ENCODE assay signal across 24 mouse cellular contexts in genomic region chr13:108287953-108288352, GRCm38 (mm10). TPM values are rescaled to one million over a fixed set of nuclear protein-coding genes. Genes with fewer than 3 reads are reported as not detected.
DNase-seq lines count a peak whose midpoint lies in the region; ATAC-seq and TF ChIP-seq lines count a peak whose summit lies in the region.
"Had no signal": no experiment of that assay in that cellular context is flagged by ENCODE, and none has a peak within 500 bp of the region (broad histone marks: within the 10 kb centered on the region; RNA-seq: fewer than 3 reads in every experiment).

No protein-coding gene starts in this region.

- no peak overlapping the region for H3K27ac ChIP-seq in MEL (ENCODE audit: control insufficient read depth, low read depth, low read length)
- no peak overlapping the region for H3K27ac ChIP-seq in forebrain, embryonic 11.5 days (ENCODE audit: low read depth, low read length)
- H3K27ac ChIP-seq: embryonic facial prominence, embryonic 10.5 days; embryonic facial prominence, embryonic 12.5 days; forebrain, embryonic 12.5 days had no signal

- peak; percentile 40 for DNase-seq in MEL (ENCODE audit: low read depth, low spot score)
- no peak for DNase-seq in forebrain, embryonic 11.5 days (ENCODE audit: low spot score)
- no peak for DNase-seq in frontal cortex, postnatal 10 days (ENCODE audit: low spot score in 2 of 2)
- DNase-seq in layer of hippocampus, adult 9-11 months, result no peak
- DNase-seq: adrenal gland, adult 2 months; adrenal gland, postnatal 10 days; adrenal gland, postnatal 25 days; B cell, adult 2 months; cerebellum, adult 11 months; cerebellum, adult 18-20 months; cerebellum, adult 8-10 months; cerebellum, adult 9-11 months; cerebellum, postnatal 14 days; cerebellum, postnatal 36 days had no signal

- H3K4me2 ChIP-seq in forebrain, embryonic 11.5 days (ENCODE audit: low read depth, low read length, severe bottlenecking), result no peak overlapping the region
- H3K4me2 ChIP-seq: embryonic facial prominence, embryonic 12.5 days; forebrain, embryonic 12.5 days had no signal

- TF ChIP-seq POLR2A in MEL (IDR thresholded peaks at IDR 0.05; ENCODE audit: control insufficient read depth in 1 of 2, insufficient read depth in 1 of 2, low read depth in 1 of 2, low read length in 2 of 2, poor library complexity in 1 of 2), result no peak

- no peaks in the 10 kb centered on the region; a peak in 1 of 4 replicates for H3K27me3 ChIP-seq in MEL (ENCODE audit: control insufficient read depth in 1 of 2, insufficient read depth in 2 of 2, low read length in 2 of 2)
- no peaks in the 10 kb centered on the region for H3K27me3 ChIP-seq in megakaryocyte, embryonic 14.5 days (replicated peaks)
- no peaks in the 10 kb centered on the region for H3K27me3 ChIP-seq in forebrain, embryonic 11.5 days (ENCODE audit: control insufficient read depth, insufficient read depth, low read length)
- H3K27me3 ChIP-seq: CH12.LX; forebrain, embryonic 12.5 days had no signal

- H3K9me3 ChIP-seq in MEL (replicated peaks; ENCODE audit: insufficient read depth, low read length), result no peaks in the 10 kb centered on the region
- H3K9me3 ChIP-seq in megakaryocyte, embryonic 14.5 days, result no peaks in the 10 kb centered on the region
- H3K9me3 ChIP-seq in forebrain, embryonic 11.5 days (ENCODE audit: control insufficient read depth, low read length), result no peaks in the 10 kb centered on the region
- H3K9me3 ChIP-seq: embryonic facial prominence, embryonic 10.5 days; embryonic facial prominence, embryonic 12.5 days; forebrain, embryonic 12.5 days; G1E had no signal

- TF ChIP-seq CTCF in MEL (IDR thresholded peaks at IDR 0.05 in 2 of 3, conservative IDR thresholded peaks at IDR 0.05 in 1 of 3; ENCODE audit: control insufficient read depth in 1 of 3, insufficient read depth in 1 of 3, low read depth in 2 of 3, low read length in 3 of 3, poor library complexity in 1 of 3, severe bottlenecking in 1 of 3), result no peak

- no peak for TF ChIP-seq EP300 in MEL (IDR thresholded peaks at IDR 0.05; ENCODE audit: low read depth in 1 of 2, low read length in 2 of 2)

- H3K4me3 ChIP-seq in MEL (ENCODE audit: control insufficient read depth in 1 of 2, insufficient read depth in 1 of 2, low read depth in 2 of 2, low read length in 2 of 2), result no peak overlapping the region
- H3K4me3 ChIP-seq in megakaryocyte, embryonic 14.5 days (replicated peaks), result peak overlapping the region; percentile 59
- H3K4me3 ChIP-seq in forebrain, embryonic 11.5 days (ENCODE audit: low read depth, low read length), result no peak overlapping the region
- H3K4me3 ChIP-seq: embryonic facial prominence, embryonic 10.5 days; embryonic facial prominence, embryonic 12.5 days; forebrain, embryonic 12.5 days had no signal

- no peak overlapping the region for H3K9ac ChIP-seq in MEL (ENCODE audit: control insufficient read depth, low read depth, low read length, poor library complexity, severe bottlenecking)
- no peak overlapping the region for H3K9ac ChIP-seq in forebrain, embryonic 11.5 days (ENCODE audit: low read length)
- H3K9ac ChIP-seq: embryonic facial prominence, embryonic 12.5 days; forebrain, embryonic 12.5 days had no signal

- WGBS in forebrain, embryonic 11.5 days, result 63% methylated on average over 3 of the region's 3 CpGs

- peaks cover 0 to 9% of the 10 kb centered on the region in 2 experiments; a peak in 2 of 4 replicates for H3K36me3 ChIP-seq in MEL (ENCODE audit: control insufficient read depth in 1 of 2, insufficient read depth in 2 of 2, low read length in 2 of 2)
- H3K36me3 ChIP-seq in megakaryocyte, embryonic 14.5 days (replicated peaks; ENCODE audit: low read length), result peaks cover 30% of the 10 kb centered on the region
- H3K36me3 ChIP-seq in forebrain, embryonic 11.5 days (ENCODE audit: control insufficient read depth, insufficient read depth, low read length), result no peaks in the 10 kb centered on the region
- H3K36me3 ChIP-seq: embryonic facial prominence, embryonic 10.5 days; embryonic facial prominence, embryonic 12.5 days; forebrain, embryonic 12.5 days had no signal

- peaks cover 5 to 10% of the 10 kb centered on the region in 2 experiments; a peak in 3 of 4 replicates for H3K4me1 ChIP-seq in MEL (ENCODE audit: control insufficient read depth in 1 of 2, insufficient read depth in 2 of 2, low read length in 2 of 2)
- H3K4me1 ChIP-seq in megakaryocyte, embryonic 14.5 days, result peaks cover 52% of the 10 kb centered on the region
- H3K4me1 ChIP-seq in forebrain, embryonic 11.5 days (replicated peaks; ENCODE audit: control insufficient read depth, insufficient read depth, low read length), result no peaks in the 10 kb centered on the region
- H3K4me1 ChIP-seq: embryonic facial prominence, embryonic 10.5 days; embryonic facial prominence, embryonic 12.5 days; forebrain, embryonic 12.5 days had no signal

- H3K79me2 ChIP-seq in MEL (ENCODE audit: control insufficient read depth, insufficient read depth, low read length, poor library complexity), result no peaks in the 10 kb centered on the region

- ATAC-seq in granulocyte monocyte progenitor cell, adult 5-6 weeks (replicated peaks; ENCODE audit: poor library complexity, severe bottlenecking), result peak; percentile 72
- ATAC-seq in forebrain, embryonic 11.5 days (replicated peaks; ENCODE audit: low FRiP score), result no peak
- ATAC-seq: CD4-positive, CD25-positive, alpha-beta regulatory T cell, adult 4 months; forebrain, embryonic 14.5 days; forebrain, embryonic 16.5 days had no signal

- TF ChIP-seq RAD21 in MEL (IDR thresholded peaks at IDR 0.05; ENCODE audit: low read depth, low read length), result no peak

TF ChIP-seq in MEL, 35 proteins besides CTCF, POLR2A, EP300 and RAD21:
- TF ChIP-seq CHD1 (IDR thresholded peaks at IDR 0.05; ENCODE audit: low read depth, low read length), result no peak
- no peak for TF ChIP-seq ETS1 (IDR thresholded peaks at IDR 0.05; ENCODE audit: low read depth, low read length)
- no peak for TF ChIP-seq ZC3H11A (IDR thresholded peaks at IDR 0.05; ENCODE audit: low read depth, low read length)
- TF ChIP-seq POLR2AphosphoS2 (IDR thresholded peaks at IDR 0.05; ENCODE audit: low read length), result no peak
- no peak for TF ChIP-seq MXI1 (IDR thresholded peaks at IDR 0.05; ENCODE audit: low read depth, low read length)
- no peak for TF ChIP-seq TCF12 (IDR thresholded peaks at IDR 0.05; ENCODE audit: low read depth, low read length)
- no peak for TF ChIP-seq USF2 (IDR thresholded peaks at IDR 0.05; ENCODE audit: borderline replicate concordance in 1 of 2, insufficient read depth in 1 of 2, low read depth in 1 of 2, low read length in 2 of 2)
- TF ChIP-seq TBP (IDR thresholded peaks at IDR 0.05; ENCODE audit: low read depth, low read length), result no peak
- TF ChIP-seq RCOR1 (IDR thresholded peaks at IDR 0.05; ENCODE audit: low read depth, low read length), result no peak
- no peak for TF ChIP-seq MYC (IDR thresholded peaks at IDR 0.05; ENCODE audit: low read depth, low read length)

RNA-seq across cellular contexts. Expression of gene Depdc1b, which starts 28.2 kb away (rescaled TPM):
- 25.3 and 28.6 TPM in 2 replicates for total RNA-seq in MEL (2012; rRNA removed)
- polyA plus RNA-seq in MEL (2012; ENCODE audit: insufficient read depth in 1 of 2, insufficient read length in 2 of 2, low read depth in 1 of 2, low replicate concordance in 2 of 2, missing spikeins in 1 of 2), result 10 to 100 TPM in 1 of 2 experiments, not detected in 1; 21.2 TPM
- total RNA-seq in granulocyte monocyte progenitor cell, adult 5-6 weeks (2014; fragmentation: Nextera tagmentation), result 8.9 and 16.0 TPM in 2 replicates
- 29.1 and 29.3 TPM in 2 replicates for total RNA-seq in granulocyte monocyte progenitor cell, adult 5-6 weeks (2017)
- polyA plus RNA-seq in megakaryocyte, embryonic 14.5 days (2012; ENCODE audit: insufficient read depth, low replicate concordance), result 0.65 and 4.7 TPM in 2 replicates
- 21.7 and 26.1 TPM in 2 replicates for polyA plus RNA-seq in forebrain, embryonic 11.5 days (2014; fragmentation: Nextera tagmentation; extraction: Ambion mirVana)
